Mouse (Mus musculus): Measurements from ENCODE around the gene Vmn1r5. TPM values are rescaled to one million over a fixed set of nuclear protein-coding genes. Genes with fewer than 3 reads are reported as not detected.

The Vmn1r5 gene
- polyA plus RNA-seq, 1 experiment from 2014 or later, result not detected

Other genes with a start within 250 kb of the Vmn1r5 start
- gene Kbtbd2, start 172.5 kb upstream of the Vmn1r5 start, polyA plus RNA-seq (2016; fragmentation: Nextera tagmentation; extraction: Ambion mirVana), result 34.4 and 38.9 TPM in 2 replicates
- 60.3 and 75.5 TPM in 2 replicates for gene Fkbp9, start 138.2 kb upstream of the Vmn1r5 start, polyA plus RNA-seq (2016; fragmentation: Nextera tagmentation; extraction: Ambion mirVana)
- 66.4 and 73.5 TPM in 2 replicates for gene Nt5c3, start 46.3 kb upstream of the Vmn1r5 start, polyA plus RNA-seq (2016; fragmentation: Nextera tagmentation; extraction: Ambion mirVana)
- gene Vmn1r4, start 46.3 kb upstream of the Vmn1r5 start, polyA plus RNA-seq (2016; fragmentation: Nextera tagmentation; extraction: Ambion mirVana), result 0.27 and 0.47 TPM in 2 replicates
- gene Vmn1r6, start 27.0 kb downstream of the Vmn1r5 start, polyA plus RNA-seq (2016; fragmentation: Nextera tagmentation; extraction: Ambion mirVana), result not detected in 2 replicates
- not detected in 2 replicates for gene Vmn1r7, start 55.1 kb downstream of the Vmn1r5 start, polyA plus RNA-seq (2016; fragmentation: Nextera tagmentation; extraction: Ambion mirVana)
- not detected in 2 replicates for gene Vmn1r8, start 62.0 kb downstream of the Vmn1r5 start, polyA plus RNA-seq (2016; fragmentation: Nextera tagmentation; extraction: Ambion mirVana)
- not detected in 2 replicates for gene Vmn1r9, start 96.5 kb downstream of the Vmn1r5 start, polyA plus RNA-seq (2016; fragmentation: Nextera tagmentation; extraction: Ambion mirVana)
- not detected in 2 replicates for gene Vmn1r10, start 139.2 kb downstream of the Vmn1r5 start, polyA plus RNA-seq (2016; fragmentation: Nextera tagmentation; extraction: Ambion mirVana)
- not detected in 2 replicates for gene Vmn1r11, start 163.2 kb downstream of the Vmn1r5 start, polyA plus RNA-seq (2016; fragmentation: Nextera tagmentation; extraction: Ambion mirVana)
- gene Vmn1r12, start 186.6 kb downstream of the Vmn1r5 start, polyA plus RNA-seq (2016; fragmentation: Nextera tagmentation; extraction: Ambion mirVana), result not detected in 2 replicates
- gene Vmn1r13, start 233.0 kb downstream of the Vmn1r5 start, polyA plus RNA-seq (2016; fragmentation: Nextera tagmentation; extraction: Ambion mirVana), result not detected in 2 replicates